9 mouse cellular contexts compared by ENCODE assay signal in the genomic region with DNA sequence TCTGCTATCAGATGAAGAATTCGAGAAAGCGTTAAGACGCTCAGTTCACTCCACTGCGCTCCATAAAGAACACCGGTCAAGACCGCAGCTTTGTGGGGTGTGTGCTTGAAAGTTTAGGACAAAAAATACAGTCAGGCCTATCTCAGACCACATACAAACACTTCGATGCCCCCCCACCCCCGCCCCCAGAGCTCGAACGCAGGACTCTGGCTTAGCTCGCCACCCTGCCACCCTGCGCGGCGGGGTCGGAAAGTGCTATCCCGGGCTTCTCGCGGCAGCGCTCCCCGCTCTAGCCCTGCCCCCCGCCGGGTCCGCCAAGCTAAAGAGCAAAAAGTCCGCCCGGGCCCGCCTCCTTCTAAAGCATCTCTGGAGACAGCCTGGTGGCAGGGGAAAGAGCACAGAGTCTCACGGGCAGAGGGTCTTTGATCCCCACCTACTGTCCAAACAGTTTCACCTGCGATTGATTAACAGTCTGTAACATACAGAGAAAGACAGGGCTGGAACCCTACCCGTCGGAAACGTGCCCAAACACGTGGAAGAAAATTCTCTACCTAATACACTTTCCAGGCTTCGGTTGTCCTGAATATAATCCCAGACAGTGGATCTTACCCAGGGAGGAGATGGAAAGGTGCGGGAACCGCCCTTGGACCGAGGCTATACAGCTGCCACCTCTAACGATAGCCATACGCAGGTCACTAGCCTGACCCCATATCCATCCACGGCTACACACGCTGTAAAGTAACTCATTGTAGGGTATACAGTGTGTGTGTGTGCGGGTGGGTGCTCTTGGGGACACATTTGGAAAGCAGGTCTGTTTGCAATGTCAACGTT. TPM values are rescaled to one million over a fixed set of nuclear protein-coding genes. Genes with fewer than 3 reads are reported as not detected.
DNase-seq lines count a peak whose midpoint lies in the region; ATAC-seq lines count a peak whose summit lies in the region.
"Had no signal": no experiment of that assay in that cellular context is flagged by ENCODE, and none has a peak within 500 bp of the region (broad histone marks: within the 10 kb centered on the region; RNA-seq: fewer than 3 reads in every experiment).

No protein-coding gene starts in this region.

- no peak for ATAC-seq in heart, embryonic 14.5 days (ENCODE audit: insufficient number of reproducible peaks, insufficient read depth, low FRiP score, low read depth)
- no peak for ATAC-seq in hindbrain, embryonic 15.5 days (ENCODE audit: low FRiP score, low read depth)
- 0 out of 2 replicates have a peak, but pooled peaks have one; percentile 8 for ATAC-seq in midbrain, embryonic 11.5 days (ENCODE audit: low FRiP score)

- peak overlapping the region; percentile 83 for H3K4me2 ChIP-seq in heart, embryonic 14.5 days (ENCODE audit: low read length)
- H3K4me2 ChIP-seq in hindbrain, embryonic 15.5 days = peak overlapping the region; percentile 76
- H3K4me2 ChIP-seq in midbrain, embryonic 11.5 days = peak overlapping the region; percentile 91

- under 1% methylated on average over 42 of the region's 42 CpGs for WGBS in heart, embryonic 14.5 days
- WGBS in hindbrain, embryonic 15.5 days = under 1% methylated on average over 42 of the region's 42 CpGs
- under 1% methylated on average over 42 of the region's 42 CpGs for WGBS in midbrain, embryonic 11.5 days

- H3K9ac ChIP-seq in heart, embryonic 14.5 days (ENCODE audit: low read length) = peak overlapping the region; percentile 62
- no peak overlapping the region for H3K9ac ChIP-seq in hindbrain, embryonic 15.5 days
- peak overlapping the region; percentile 89 for H3K9ac ChIP-seq in midbrain, embryonic 11.5 days (ENCODE audit: low read length)

- peak overlapping the region; percentile 43 to 48 for H3K4me3 ChIP-seq in heart, embryonic 14.5 days (ENCODE audit: control insufficient read depth in 1 of 2, insufficient read depth in 1 of 2, low read depth in 1 of 2, low read length in 2 of 2)
- peak overlapping the region; percentile 45 for H3K4me3 ChIP-seq in hindbrain, embryonic 15.5 days
- H3K4me3 ChIP-seq in midbrain, embryonic 11.5 days (ENCODE audit: low read depth, low read length) = peak overlapping the region; percentile 58

- no peaks in the 10 kb centered on the region for H3K36me3 ChIP-seq in heart, embryonic 14.5 days (ENCODE audit: control insufficient read depth, insufficient read depth, low read length)
- H3K36me3 ChIP-seq in hindbrain, embryonic 15.5 days = no peaks in the 10 kb centered on the region
- peaks cover 4% of the 10 kb centered on the region; the same call in 1 of the 2 replicates for H3K36me3 ChIP-seq in midbrain, embryonic 11.5 days (ENCODE audit: control insufficient read depth, insufficient read depth, low read length)
- H3K36me3 ChIP-seq: G1E had no signal

- DNase-seq in heart, adult 8-10 months (ENCODE audit: low spot score) = no peak
- peak; percentile 48 for DNase-seq in embryo, embryonic 11.5 days (ENCODE audit: low read depth, low spot score)
- peak; percentile 97 for DNase-seq in midbrain, embryonic 11.5 days (ENCODE audit: low spot score, missing footprints)
- no peak for DNase-seq in spleen, adult 12 weeks (ENCODE audit: low spot score)
- DNase-seq in layer of hippocampus, adult 9-11 months = no peak
- DNase-seq in adrenal gland, postnatal 25 days = no peak

- H3K9me3 ChIP-seq in heart, embryonic 14.5 days (ENCODE audit: control insufficient read depth, low read length) = no peaks in the 10 kb centered on the region
- no peaks in the 10 kb centered on the region for H3K9me3 ChIP-seq in hindbrain, embryonic 15.5 days
- no peaks in the 10 kb centered on the region for H3K9me3 ChIP-seq in midbrain, embryonic 11.5 days (ENCODE audit: control insufficient read depth, low read length)
- H3K9me3 ChIP-seq: G1E had no signal

- no peak overlapping the region for H3K27ac ChIP-seq in heart, embryonic 14.5 days (replicated peaks in 1 of 2; ENCODE audit: control insufficient read depth in 1 of 2, insufficient read depth in 1 of 2, low read depth in 2 of 2, low read length in 2 of 2)
- H3K27ac ChIP-seq in hindbrain, embryonic 15.5 days (replicated peaks) = peak overlapping the region; percentile 68
- H3K27ac ChIP-seq in midbrain, embryonic 11.5 days (ENCODE audit: low read depth, low read length) = peak overlapping the region; percentile 91

- H3K27me3 ChIP-seq in heart, embryonic 14.5 days (ENCODE audit: control insufficient read depth, insufficient read depth, low read length) = peaks cover 66% of the 10 kb centered on the region
- peaks cover 48% of the 10 kb centered on the region for H3K27me3 ChIP-seq in hindbrain, embryonic 15.5 days
- no peaks in the 10 kb centered on the region for H3K27me3 ChIP-seq in midbrain, embryonic 11.5 days (ENCODE audit: control insufficient read depth, insufficient read depth, low read length)

- H3K4me1 ChIP-seq in heart, embryonic 14.5 days (ENCODE audit: control insufficient read depth in 2 of 2, insufficient read depth in 2 of 2, low read length in 2 of 2) = peaks cover 11 to 39% of the 10 kb centered on the region in 2 experiments
- peaks cover 58% of the 10 kb centered on the region for H3K4me1 ChIP-seq in hindbrain, embryonic 15.5 days (replicated peaks)
- peaks cover 43% of the 10 kb centered on the region for H3K4me1 ChIP-seq in midbrain, embryonic 11.5 days (ENCODE audit: control insufficient read depth, insufficient read depth, low read length)

RNA-seq across cellular contexts. Expression of a gene that starts 1.3 kb away (rescaled TPM):
- 9.4 and 13.3 TPM in 2 replicates for polyA plus RNA-seq in heart, embryonic 14.5 days (2014; fragmentation: Nextera tagmentation; extraction: Ambion mirVana)
- under 1 TPM in 2 of 4 experiments, not detected in 2; 0.06 to 0.19 TPM for total RNA-seq in heart, adult 8-10 months (2022)
- 26.1 and 33.9 TPM in 2 replicates for polyA plus RNA-seq in hindbrain, embryonic 15.5 days (2015; fragmentation: Nextera tagmentation; extraction: Ambion mirVana)
- polyA plus RNA-seq in midbrain, embryonic 11.5 days (2014; fragmentation: Nextera tagmentation; extraction: Ambion mirVana) = 94.5 and 94.6 TPM in 2 replicates
- total RNA-seq in adrenal gland, postnatal 25 days (2021) = not detected in 2 replicates
- polyA plus RNA-seq: G1E had no signal

RNA-seq across cellular contexts. Expression of a gene that starts 39.2 kb away (rescaled TPM):
- polyA plus RNA-seq in heart, embryonic 14.5 days (2014; fragmentation: Nextera tagmentation; extraction: Ambion mirVana) = 38.1 and 40.6 TPM in 2 replicates
- 10 to 100 TPM; 12.8 to 17.9 (median 14.9) TPM for total RNA-seq in heart, adult 8-10 months (2022)
- polyA plus RNA-seq in hindbrain, embryonic 15.5 days (2015; fragmentation: Nextera tagmentation; extraction: Ambion mirVana) = 58.3 and 60.5 TPM in 2 replicates
- polyA plus RNA-seq in midbrain, embryonic 11.5 days (2014; fragmentation: Nextera tagmentation; extraction: Ambion mirVana) = 60.4 and 62.7 TPM in 2 replicates
- 43.9 and 68.2 TPM in 2 replicates for total RNA-seq in adrenal gland, postnatal 25 days (2021)

Comparison
In these comparisons a context has a peak if more than half of its experiments do, and no peak if none do; other contexts are left out.
1. H3K27ac ChIP-seq: peak in hindbrain, embryonic 15.5 days (single experiment) and midbrain, embryonic 11.5 days (single experiment); none in heart, embryonic 14.5 days (0 of 2).
2. DNase-seq: peak in embryo, embryonic 11.5 days (single experiment) and midbrain, embryonic 11.5 days (single experiment); none in heart, adult 8-10 months (single experiment), spleen, adult 12 weeks (single experiment), layer of hippocampus, adult 9-11 months (single experiment) and adrenal gland, postnatal 25 days (single experiment).
3. Peak in every context shown above with its lines, with median percentiles within 50 percentile points of each other: H3K4me2 ChIP-seq and H3K4me3 ChIP-seq.